Mouse (Mus musculus) urinary bladder, postnatal 25 days (tissue): ENCODE data around the gene Lrrc56.
A peak's percentile ranks its signal among the peaks of the same experiment; 100 is the strongest.

Experiments used
- DNase-seq: peaks from one replicate; pipeline ENCODE4 v3.0.0; 2022; ENCODE audit warnings: low spot score

Gene Lrrc56

DNA sequence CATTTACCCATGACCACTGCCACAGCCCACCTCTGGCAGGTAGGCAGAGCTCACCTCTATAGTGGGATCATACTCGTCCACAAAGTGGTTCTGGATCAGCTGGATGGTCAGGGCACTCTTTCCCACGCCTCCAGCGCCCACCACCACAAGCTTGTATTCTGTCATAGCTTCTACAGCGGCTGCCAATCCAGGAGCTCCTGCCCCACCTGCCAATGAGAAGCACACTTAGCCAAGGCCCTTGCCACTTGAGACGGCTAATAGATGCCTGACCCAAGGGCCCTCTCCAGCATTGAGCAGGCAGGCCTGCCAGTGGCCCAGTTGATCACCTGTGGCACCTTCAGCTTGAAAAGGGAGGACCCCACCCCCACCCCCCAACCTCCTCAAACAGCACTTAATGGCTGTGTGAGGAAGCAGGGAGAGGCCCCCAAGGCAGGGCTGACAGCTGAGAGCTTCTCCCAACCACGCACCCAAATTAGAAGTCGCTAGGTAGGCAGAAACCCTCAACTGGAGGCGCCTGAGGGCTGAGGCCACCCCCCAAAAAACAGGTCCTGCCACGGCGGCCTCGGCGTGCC, 1.1 kb upstream of the Lrrc56 start:
- no peak for DNase-seq

DNA sequence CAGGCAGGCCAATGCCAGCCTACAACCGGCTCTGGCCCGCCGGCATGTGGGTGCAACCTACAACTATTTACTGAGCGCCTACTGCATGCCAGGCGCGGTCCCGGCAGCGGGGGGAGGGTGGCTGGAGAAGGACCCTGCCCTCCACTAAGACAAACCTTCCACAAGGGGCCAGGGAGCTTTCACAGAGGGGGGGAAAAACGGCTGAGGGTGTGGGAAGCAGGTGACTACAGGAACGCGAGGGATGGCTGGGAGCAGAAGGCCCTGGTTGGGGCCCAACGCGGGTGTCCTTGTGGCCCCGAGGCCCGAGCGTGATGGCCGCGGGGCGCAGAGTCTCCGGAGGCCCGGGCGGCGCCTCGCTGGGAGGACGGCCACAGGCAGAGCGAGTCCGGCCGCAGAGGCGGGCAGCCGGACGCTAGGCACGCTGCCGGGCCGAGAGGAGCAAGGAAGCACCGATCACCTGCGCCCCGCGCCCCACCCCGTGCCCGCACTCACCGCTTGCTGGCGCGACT, 555 bp upstream of the Lrrc56 start:
- peak; percentile 70 for DNase-seq

DNA sequence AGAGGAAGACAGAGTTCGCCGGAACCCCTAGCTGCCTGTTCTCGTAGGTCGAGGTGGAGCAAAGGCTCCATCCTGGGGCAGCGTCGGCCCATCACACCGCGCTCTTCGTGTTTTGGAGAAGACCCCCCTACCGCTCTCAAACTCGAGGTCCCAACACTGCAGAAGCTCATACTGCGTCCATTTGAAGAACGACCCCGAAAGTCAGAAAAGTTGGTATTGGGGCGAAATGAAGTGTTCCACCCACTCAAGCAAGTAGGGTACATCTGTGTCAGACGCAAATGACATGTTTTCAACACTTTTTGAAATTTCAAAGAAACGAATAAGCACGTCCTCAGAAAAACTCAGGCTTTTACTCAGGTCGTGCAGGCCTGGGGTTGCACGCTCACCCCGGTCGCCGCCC, 452 bp downstream of the Lrrc56 start:
- DNase-seq = no peak

DNA sequence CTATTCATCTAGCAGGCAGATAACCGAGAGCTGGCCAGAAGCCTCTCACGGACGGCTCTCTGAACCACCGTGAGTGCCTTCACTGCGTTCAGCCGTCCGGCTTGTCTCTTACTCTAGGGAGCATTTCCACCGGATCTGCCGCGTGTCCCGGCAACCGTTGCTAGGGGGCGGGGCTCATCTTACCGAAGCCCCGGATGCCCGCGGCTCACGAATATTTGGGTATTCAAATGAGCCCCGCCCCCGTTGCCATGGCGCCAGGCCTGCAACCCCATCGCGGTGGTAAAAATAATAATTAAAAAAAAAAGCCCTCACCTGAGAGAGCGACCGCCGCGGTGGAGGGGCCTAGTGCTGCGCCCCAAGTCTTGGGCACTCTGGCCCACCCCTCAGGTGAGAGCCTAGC, 873 bp downstream of the Lrrc56 start:
- DNase-seq = peak; percentile 94

GRCm38 (mm10) chr7:141195754-141196153, 1.8 kb downstream of the Lrrc56 start:
- DNase-seq = no peak

GRCm38 (mm10) chr7:141196619-141197282, 2.8 kb downstream of the Lrrc56 start:
- no peak for DNase-seq

GRCm38 (mm10) chr7:141198121-141198520, 4.2 kb downstream of the Lrrc56 start:
- no peak for DNase-seq

- DNase-seq = no peak
Measured at GRCm38 (mm10) chr7:141204546-141204945, 10.6 kb downstream of the Lrrc56 start.

DNA sequence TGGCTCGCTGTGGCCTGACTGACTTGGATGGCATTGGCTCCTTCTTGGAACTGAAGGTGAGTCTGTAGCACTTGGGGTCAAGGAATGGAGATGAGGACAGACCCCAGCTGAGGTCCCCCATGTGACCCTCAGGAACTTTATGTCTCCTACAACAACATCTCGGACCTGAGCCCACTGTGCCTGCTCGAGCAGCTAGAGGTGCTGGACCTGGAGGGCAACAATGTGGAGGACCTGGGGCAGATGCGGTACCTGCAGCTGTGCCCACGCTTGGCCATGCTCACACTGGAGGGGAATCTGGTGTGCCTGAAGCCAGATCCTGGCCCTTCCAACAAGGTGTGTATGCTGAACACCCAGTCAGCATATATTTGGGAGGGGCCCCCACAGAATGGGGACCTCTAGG, 11.5 kb downstream of the Lrrc56 start:
- DNase-seq = no peak

- no peak for DNase-seq
Measured at GRCm38 (mm10) chr7:141206182-141206937, 12.4 kb downstream of the Lrrc56 start.

- DNase-seq = no peak
Measured at GRCm38 (mm10) chr7:141209526-141209925, 15.6 kb downstream of the Lrrc56 start.

DNA sequence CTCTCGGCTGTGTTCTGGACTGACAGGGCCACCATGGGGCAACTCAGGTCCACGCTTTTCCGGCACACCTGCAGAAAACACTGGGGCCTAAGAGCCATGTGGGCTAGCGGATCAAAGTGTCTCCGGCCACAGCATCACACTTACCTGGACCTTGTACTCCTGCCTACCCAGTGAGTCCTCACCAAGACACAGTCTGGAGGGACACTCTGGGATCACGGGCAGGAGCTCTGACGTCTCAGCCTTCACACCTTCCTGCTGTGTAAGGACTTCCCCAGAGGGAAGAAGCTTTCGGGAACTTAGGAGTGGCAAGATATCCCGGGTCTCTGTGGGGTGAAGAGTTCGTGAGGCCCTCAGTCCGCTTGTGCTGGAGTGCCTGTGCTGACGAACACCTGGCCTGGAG, 16.2 kb downstream of the Lrrc56 start:
- no peak for DNase-seq

DNA sequence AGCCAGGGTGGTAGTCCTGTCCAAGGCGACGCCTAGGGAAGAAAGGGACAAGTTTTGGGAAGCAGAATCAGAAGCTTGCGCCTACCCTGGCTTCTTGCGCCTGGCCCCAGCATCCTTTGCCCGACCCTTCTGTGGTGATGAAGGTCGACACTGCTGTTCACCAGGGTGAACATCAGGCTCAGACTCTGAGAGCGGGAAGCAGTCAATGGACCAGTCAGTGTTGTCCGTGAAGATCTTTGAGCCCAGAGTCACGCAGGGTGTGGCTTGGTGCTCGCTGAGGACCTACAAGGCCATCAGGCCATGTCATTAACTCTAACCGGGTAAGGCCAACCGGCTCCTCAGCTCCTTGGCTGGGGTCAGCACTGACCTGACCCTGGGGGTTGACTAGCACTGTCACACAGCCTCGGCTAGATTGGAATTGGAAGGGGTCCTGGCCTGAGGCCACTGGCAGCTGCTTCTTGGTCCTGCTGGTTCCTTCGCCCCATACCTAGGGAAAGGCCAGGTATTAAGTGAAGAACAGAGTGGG, 16.7 kb downstream of the Lrrc56 start:
- DNase-seq = no peak

DNA sequence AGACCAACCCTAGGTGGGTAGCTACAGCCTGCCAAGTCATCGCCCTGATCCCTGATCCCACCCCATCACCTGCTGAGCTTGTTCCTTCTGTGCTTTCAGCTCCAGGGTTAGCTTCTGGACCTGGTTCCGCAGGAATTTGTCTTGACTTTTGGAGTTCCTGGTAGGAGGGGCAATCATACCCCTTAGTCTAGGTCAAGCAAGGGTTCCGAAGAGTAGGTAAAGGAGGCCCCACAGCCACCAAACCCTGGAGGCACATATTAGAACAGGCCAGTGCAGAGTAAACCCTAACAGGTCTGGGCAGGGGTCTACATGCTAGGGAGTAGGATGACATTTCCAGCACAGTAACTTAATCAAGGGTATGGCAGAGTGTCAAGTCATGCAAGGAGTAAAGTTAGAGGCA, 19.2 kb downstream of the Lrrc56 start:
- DNase-seq = no peak

DNA sequence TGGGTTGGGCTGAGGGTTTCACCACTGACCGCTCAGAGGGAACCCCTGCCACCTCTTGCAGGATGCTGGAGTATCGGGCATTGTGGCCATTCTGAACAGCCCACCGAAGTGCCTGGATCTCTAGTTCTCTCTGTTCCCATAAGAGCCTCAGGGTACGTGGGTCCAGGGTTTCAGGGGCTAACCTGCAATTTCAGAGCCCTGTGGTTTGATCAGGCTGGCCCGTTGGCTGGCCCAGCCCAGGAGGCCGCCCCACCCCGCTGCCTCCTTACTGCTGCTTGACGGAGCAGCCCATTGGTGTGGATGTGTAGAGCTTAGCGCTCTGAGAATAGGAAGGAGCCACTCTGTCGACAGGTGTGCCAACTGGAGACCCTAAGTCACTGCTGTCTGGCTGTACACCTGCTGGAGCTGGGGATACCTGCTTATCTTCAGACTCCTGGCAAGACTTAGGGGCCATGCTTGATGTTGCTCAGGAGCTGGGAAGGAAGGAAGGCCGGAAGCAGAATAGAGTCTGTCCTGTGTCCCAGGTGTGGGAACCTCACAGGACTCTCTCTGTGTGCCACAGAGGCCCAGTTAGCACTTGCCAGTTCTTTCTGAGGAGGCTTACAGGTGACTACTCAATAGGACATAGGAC, 19.8 kb downstream of the Lrrc56 start, which contains the start of gene Lmntd2:
Gene Lmntd2 (minus strand): TSS at position 476 of the 631 bp plus-strand sequence.
- no peak for DNase-seq

DNA sequence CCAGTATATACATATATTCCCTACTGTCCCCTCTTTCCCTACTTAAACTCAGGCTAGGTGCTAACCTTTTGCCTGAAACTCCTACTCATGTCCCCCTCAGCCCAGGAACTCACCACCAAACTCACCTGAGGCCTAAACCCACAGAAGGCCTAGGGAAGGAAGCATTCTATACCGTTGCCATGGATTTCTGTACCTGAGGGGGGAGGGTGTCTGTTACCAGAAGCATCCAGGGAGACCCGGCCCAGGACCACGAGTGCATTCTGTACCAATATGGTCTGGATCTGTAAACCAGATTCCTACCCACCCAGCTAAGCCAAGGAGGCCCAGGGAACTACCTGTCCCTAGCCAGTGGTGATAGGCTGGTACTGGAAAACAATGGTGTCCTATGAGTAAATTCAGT, 20.4 kb downstream of the Lrrc56 start:
- no peak for DNase-seq

DNA sequence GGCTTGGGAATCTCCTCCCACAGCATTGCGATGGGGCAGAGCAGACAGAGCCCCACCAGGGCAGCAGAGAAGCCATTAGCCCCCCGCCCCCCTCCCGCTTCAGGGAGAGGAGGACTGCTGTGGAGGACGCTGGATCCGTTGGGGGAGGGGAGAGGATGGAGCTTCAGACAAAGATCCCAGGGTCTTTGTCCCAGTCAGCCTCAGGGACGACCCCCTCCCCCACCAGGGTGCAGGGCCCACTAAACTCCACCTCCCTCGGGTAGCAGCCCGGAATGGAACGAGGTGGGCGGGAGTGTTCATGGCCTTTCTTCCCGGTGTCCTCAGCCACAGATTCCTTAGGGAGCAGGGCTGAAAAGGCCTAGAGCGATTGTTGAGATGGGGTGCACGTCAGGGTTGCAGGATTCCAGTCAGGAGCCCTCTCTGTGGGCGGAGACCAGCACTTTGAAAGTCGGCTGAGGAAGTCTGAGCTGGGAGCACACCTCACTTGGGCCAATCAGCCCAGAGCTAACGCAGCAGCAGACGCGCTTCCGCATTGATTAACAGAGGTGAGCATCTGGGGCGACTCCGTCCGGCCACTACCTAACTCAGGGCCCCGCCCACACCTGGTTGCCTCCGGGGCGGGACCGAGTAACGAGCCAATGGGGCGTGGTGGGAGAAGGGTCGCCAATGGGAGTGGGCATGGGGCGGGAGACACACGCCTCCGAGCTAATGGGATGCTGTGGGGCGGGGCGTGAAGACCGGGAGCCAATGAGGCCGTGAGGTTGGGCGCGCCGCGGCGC, 21.3 kb downstream of the Lrrc56 start, which contains the start of gene Rassf7:
Gene Rassf7 (plus strand): TSS at position 760 of the 779 bp plus-strand sequence.
- peak; percentile 82 for DNase-seq

DNA sequence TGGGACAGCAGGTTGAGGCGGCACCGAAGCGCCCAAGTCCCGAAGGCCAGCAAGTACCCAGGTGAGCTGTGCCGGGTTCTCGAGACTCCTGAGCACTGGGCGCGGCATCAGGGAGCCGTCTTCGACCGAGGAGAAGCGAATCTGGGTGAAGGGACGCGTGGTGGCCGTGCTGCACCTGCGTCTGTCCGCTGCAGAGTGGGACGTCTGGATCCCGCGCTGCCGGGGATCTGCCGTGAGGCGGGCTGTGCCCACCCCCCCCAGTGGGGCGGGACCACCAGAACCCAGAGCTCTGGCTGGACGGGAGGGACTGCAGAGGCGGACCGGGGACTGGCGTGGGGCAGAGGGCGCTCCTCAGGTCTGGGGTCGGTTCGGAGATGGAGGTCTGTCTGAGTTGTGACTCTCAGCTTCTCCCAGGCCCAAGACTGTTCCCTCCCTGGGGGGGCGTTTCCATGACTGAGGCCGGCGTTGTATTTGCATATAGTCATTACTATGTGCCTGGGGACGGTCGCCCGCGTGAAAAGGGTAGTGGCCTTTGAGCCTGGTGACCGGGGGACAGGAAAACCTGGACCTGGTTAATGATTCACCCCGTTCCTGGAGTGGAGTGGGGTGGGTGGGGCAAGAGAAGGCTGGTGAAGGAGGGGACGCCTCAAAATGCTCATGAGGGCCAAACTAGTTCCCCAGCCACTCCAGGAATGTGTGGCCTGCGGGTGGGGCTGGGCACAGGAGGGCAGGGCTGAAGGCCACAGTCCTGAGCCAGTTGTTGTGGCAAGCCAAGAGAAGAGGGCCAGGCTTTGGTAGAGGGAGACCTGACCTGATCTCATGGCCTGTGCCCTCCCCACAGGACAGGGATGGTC, 22.1 kb downstream of the Lrrc56 start:
- DNase-seq = peak; percentile 66

DNA sequence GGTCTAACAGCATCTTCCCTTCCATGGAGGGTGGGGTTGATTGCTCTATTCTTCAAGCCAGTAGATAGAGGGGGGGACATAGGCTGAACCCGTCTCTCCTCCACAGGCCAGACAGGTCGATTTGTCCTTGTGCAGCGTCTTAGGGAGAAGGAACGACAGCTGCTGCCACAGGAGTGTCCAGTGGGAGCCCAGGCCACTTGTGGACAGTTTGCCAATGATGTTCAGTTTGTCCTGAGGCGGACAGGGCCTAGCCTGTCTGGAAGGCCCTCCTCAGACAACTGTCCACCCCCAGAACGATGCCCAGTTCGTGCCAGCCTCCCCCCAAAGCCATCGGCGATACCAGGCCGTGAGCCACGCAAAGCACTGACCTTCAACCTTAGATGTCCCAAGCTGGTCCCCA, 22.9 kb downstream of the Lrrc56 start:
- DNase-seq = no peak

DNA sequence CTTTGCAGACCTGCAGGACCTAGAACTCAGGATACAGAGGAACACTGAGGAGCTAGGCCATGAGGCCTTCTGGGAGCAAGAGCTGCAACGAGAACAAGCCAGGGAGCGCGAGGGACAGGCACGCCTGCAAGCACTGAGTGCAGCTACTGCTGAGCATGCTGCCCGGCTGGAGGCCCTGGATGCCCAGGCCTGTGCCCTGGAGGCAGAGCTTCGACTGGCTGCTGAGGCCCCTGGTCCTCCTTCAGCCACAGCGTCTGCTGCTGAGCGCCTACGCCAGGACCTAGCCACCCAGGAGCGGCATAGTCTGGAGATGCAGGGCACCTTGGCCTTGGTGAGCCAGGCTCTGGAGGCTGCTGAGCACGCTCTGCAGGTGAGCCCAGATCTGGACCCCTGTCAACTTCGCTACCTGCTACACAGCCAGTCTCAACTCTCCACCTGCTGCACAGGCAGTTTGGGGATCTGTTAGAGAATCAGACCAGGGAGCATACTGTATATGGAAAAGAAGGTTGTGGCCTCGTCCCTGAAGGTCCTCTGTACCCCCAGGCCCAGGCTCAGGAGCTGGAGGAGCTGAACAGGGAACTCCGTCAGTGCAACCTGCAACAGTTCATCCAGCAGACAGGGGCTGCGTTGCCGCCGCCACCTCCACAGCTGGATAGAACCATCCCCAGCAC, 23.5 kb downstream of the Lrrc56 start:
- DNase-seq = no peak
